Mouse (Mus musculus) kidney, adult 2 months (tissue): ENCODE measurements at regions not wholly inside any gene's neighbourhood (a gene's known extent, or its start where the extent isn't known, plus 50 kb on each side); places are given as distances from the start of the nearest gene placed in this dataset.

Source experiments
- DNase-seq: peaks from one replicate; pipeline ENCODE4 v3.0.0; 2021
- H3K27ac ChIP-seq: fragments of 200-500 bp; 2 replicates; pipeline ENCODE4 v1.5.1; 2012; ENCODE audit warnings: low read depth, low read length, control low read depth, inconsistent platforms; ENCODE audit not compliant: insufficient read depth
- H3K27me3 ChIP-seq: fragments of 200-500 bp; replicated peaks from 2 replicates; pipeline ENCODE4 v1.6.1; 2012; ENCODE audit warnings: mild to moderate bottlenecking, moderate library complexity, low read length, inconsistent platforms; ENCODE audit not compliant: control insufficient read depth, insufficient read depth
- H3K36me3 ChIP-seq: fragments of 200-500 bp; 2 replicates; pipeline ENCODE4 v1.6.1; 2012; ENCODE audit warnings: mild to moderate bottlenecking, moderate library complexity, low read length, inconsistent platforms; ENCODE audit not compliant: control insufficient read depth, insufficient read depth
- H3K4me1 ChIP-seq: fragments of 200-500 bp; 2 replicates; pipeline ENCODE4 v1.6.1; 2011; ENCODE audit warnings: low read length; ENCODE audit not compliant: control insufficient read depth, insufficient read depth
- H3K4me3 ChIP-seq: fragments of 200-500 bp; 2 replicates; pipeline ENCODE4 v1.5.1; 2011; ENCODE audit warnings: mild to moderate bottlenecking, low read depth, low read length, control low read depth; ENCODE audit not compliant: insufficient read depth
- CTCF ChIP-seq: fragments of 200-500 bp; conservative IDR thresholded peaks from 2 replicates; pipeline ENCODE4 v1.5.1; 2011; ENCODE audit warnings: low read depth, mild to moderate bottlenecking, control low read depth, low read length, moderate library complexity, mixed read lengths; ENCODE audit not compliant: insufficient read depth, insufficient read length
- POLR2A ChIP-seq: fragments of 200-500 bp; IDR thresholded peaks from one replicate; pipeline ENCODE4 v1.6.1; 2011; ENCODE audit warnings: low read depth, low read length, control low read depth
- WGBS: fragments of 180-500 bp; shearing (Covaris S2); methylation state at CpG from one replicate; pipeline ENCODE4 v1.1.7; 2018; 5-methylcytosine and 5-hydroxymethylcytosine counted together

DNA sequence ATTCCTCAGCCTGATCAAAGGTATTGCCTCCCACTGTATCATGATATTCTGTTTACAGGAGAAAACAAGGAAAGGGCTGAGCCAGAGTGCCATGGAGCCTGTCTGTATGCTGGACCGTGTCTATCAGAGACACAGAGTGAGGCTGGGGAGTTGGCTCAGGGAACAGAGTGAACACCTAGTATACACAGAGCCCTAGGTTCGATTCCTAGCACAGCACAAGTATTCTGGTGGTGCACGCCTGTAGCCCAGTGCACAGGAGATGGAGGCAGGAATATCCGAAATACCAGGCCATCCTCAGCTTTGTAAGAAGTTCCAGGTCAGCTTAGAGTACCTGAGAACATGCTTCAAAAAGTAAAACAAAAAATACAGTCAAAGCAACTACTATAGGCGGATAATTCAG lies 237.2 kb upstream of the Adgrl2 start:
- 93% methylated on average over 5 of the region's 5 CpGs for WGBS
- no peak overlapping the region for H3K27ac ChIP-seq
- H3K4me3 ChIP-seq = no peak overlapping the region
- H3K36me3 ChIP-seq = no peaks in the 10 kb centered on the region
- H3K4me1 ChIP-seq = peaks cover 2% of the 10 kb centered on the region; the same call in 1 of the 2 replicates
- H3K27me3 ChIP-seq = no peaks in the 10 kb centered on the region
- no peak for TF ChIP-seq POLR2A
- no peak for DNase-seq

GRCm38 (mm10) chr3:149226723-149227122 lies 236.4 kb upstream of the Adgrl2 start:
- no peaks in the 10 kb centered on the region for H3K27me3 ChIP-seq
- WGBS = 82% methylated on average over 4 of the region's 4 CpGs
- H3K36me3 ChIP-seq = no peaks in the 10 kb centered on the region
- no peak overlapping the region for H3K27ac ChIP-seq
- TF ChIP-seq CTCF = no peak
- no peak for TF ChIP-seq POLR2A
- no peak for DNase-seq
- H3K4me3 ChIP-seq = no peak overlapping the region
- peaks cover 2% of the 10 kb centered on the region; the same call in 1 of the 2 replicates for H3K4me1 ChIP-seq

GRCm38 (mm10) chr3:149225684-149226083 lies 235.3 kb upstream of the Adgrl2 start:
- TF ChIP-seq CTCF (no peak), POLR2A (no peak)
- Histone ChIP-seq H3K4me3 (no peak overlapping the region), H3K4me1 (peaks cover 3% of the 10 kb centered on the region), H3K27me3 (no peaks in the 10 kb centered on the region), H3K27ac (no peak overlapping the region), H3K36me3 (no peaks in the 10 kb centered on the region)
- DNase-seq = no peak
- 55% methylated on average over 17 of the region's 17 CpGs for WGBS

- 0 out of 2 replicates have a peak overlapping the region, but pooled peaks have one; percentile 8 for H3K27ac ChIP-seq
- WGBS = 43% methylated on average over 4 of the region's 4 CpGs
- H3K4me1 ChIP-seq = peaks cover 17% of the 10 kb centered on the region
- H3K4me3 ChIP-seq = no peak overlapping the region
- TF ChIP-seq POLR2A (no peak), CTCF (no peak)
- no peaks in the 10 kb centered on the region for H3K36me3 ChIP-seq
- DNase-seq = peak; percentile 82
- no peaks in the 10 kb centered on the region for H3K27me3 ChIP-seq
These were observed 233.9 kb upstream of the Adgrl2 start for GRCm38 (mm10) chr3:149224271-149224670.

DNA sequence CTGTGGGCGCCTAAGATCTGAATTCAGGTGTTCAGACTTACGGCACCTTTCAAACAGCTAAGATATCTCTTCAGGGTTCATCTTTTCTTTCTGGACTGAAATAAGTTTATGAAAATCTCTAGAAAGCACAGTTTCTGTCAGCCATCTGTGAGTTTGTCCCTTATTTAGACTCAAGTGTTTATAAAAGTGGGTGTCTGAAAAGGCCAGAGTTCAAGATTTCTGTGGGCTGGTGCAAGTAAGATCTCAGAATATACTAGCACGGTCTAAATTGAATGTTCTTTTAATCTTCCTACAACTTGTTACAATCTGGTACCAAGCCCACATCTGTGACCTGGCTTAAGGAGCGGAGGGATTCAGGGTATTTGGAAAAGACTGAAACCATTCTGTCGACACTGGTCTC lies 233.4 kb upstream of the Adgrl2 start:
- no peak for TF ChIP-seq POLR2A
- TF ChIP-seq CTCF = no peak
- Histone ChIP-seq H3K27ac (0 out of 2 replicates have a peak overlapping the region, but pooled peaks have one; percentile 8), H3K4me3 (no peak overlapping the region), H3K4me1 (peaks cover 17% of the 10 kb centered on the region), H3K36me3 (no peaks in the 10 kb centered on the region), H3K27me3 (no peaks in the 10 kb centered on the region)
- WGBS = 93% methylated on average over 5 of the region's 5 CpGs
- DNase-seq = no peak

GRCm38 (mm10) chr3:149220958-149221357 lies 230.6 kb upstream of the Adgrl2 start:
- TF ChIP-seq CTCF = no peak
- no peak for TF ChIP-seq POLR2A
- no peaks in the 10 kb centered on the region for H3K36me3 ChIP-seq
- H3K4me1 ChIP-seq = peaks cover 21% of the 10 kb centered on the region
- 67% methylated on average over 4 of the region's 4 CpGs for WGBS
- H3K27me3 ChIP-seq = no peaks in the 10 kb centered on the region
- no peak overlapping the region; the same call in 1 of the 2 replicates for H3K27ac ChIP-seq
- no peak overlapping the region for H3K4me3 ChIP-seq
- no peak for DNase-seq

GRCm38 (mm10) chr3:149220304-149220951 lies 230.1 kb upstream of the Adgrl2 start:
- H3K27ac ChIP-seq = peak overlapping the region; percentile 41
- H3K27me3 ChIP-seq = no peaks in the 10 kb centered on the region
- peak; percentile 57 for DNase-seq
- no peaks in the 10 kb centered on the region for H3K36me3 ChIP-seq
- WGBS = 30% methylated on average over 8 of the region's 8 CpGs
- H3K4me3 ChIP-seq = no peak overlapping the region
- TF ChIP-seq CTCF (no peak), POLR2A (no peak)
- H3K4me1 ChIP-seq = peaks cover 26% of the 10 kb centered on the region
